Mouse (Mus musculus) CD4-positive, CD25-positive, alpha-beta regulatory T cell, adult 2 months (primary cell): ENCODE measurements around the gene Slc12a9.
A peak's percentile ranks its signal among the peaks of the same experiment; 100 is the strongest.

ENCODE experiments used
- DNase-seq: peaks from one replicate; pipeline ENCODE4 v3.0.0-alpha.2; 2012; ENCODE audit warnings: low read depth, low spot score

Gene Slc12a9

GRCm38 (mm10) chr5:137346983-137347382, 13.6 kb upstream of the Slc12a9 start:
- no peak for DNase-seq

- no peak for DNase-seq
These were observed 13.0 kb upstream of the Slc12a9 start for GRCm38 (mm10) chr5:137346388-137346787.

GRCm38 (mm10) chr5:137345821-137346220, 12.4 kb upstream of the Slc12a9 start:
- no peak for DNase-seq

- DNase-seq: no peak
These were observed 10.5 kb upstream of the Slc12a9 start for GRCm38 (mm10) chr5:137343869-137344268.

- DNase-seq: no peak
These were observed 10.0 kb upstream of the Slc12a9 start for GRCm38 (mm10) chr5:137343412-137343811.

- no peak for DNase-seq
These were observed 9.1 kb upstream of the Slc12a9 start for GRCm38 (mm10) chr5:137342407-137343012.

- DNase-seq: no peak
These were observed 6.8 kb upstream of the Slc12a9 start for GRCm38 (mm10) chr5:137340222-137340621.

- peak; percentile 15 for DNase-seq
These were observed 6.0 kb upstream of the Slc12a9 start for GRCm38 (mm10) chr5:137339290-137339979.

- no peak for DNase-seq
These were observed 5.4 kb upstream of the Slc12a9 start for GRCm38 (mm10) chr5:137338663-137339289.

- peak; percentile 80 for DNase-seq
These were observed 4.9 kb upstream of the Slc12a9 start for GRCm38 (mm10) chr5:137338256-137338655.

GRCm38 (mm10) chr5:137337190-137337589, 3.8 kb upstream of the Slc12a9 start:
- DNase-seq: no peak

- DNase-seq: no peak
These were observed 1.7 kb upstream of the Slc12a9 start for GRCm38 (mm10) chr5:137335066-137335465.

GRCm38 (mm10) chr5:137334317-137334716, 920 bp upstream of the Slc12a9 start:
- DNase-seq: no peak

- no peak for DNase-seq
These were observed 413 bp downstream of the Slc12a9 start for GRCm38 (mm10) chr5:137332857-137333511.

GRCm38 (mm10) chr5:137330910-137331309, 2.5 kb downstream of the Slc12a9 start:
- DNase-seq: no peak

- no peak for DNase-seq
These were observed 12.4 kb downstream of the Slc12a9 start for GRCm38 (mm10) chr5:137320996-137321395.

GRCm38 (mm10) chr5:137318570-137318969, 14.8 kb downstream of the Slc12a9 start:
- DNase-seq: no peak

- DNase-seq: no peak
These were observed 16.0 kb downstream of the Slc12a9 start for GRCm38 (mm10) chr5:137317361-137317760.

- peak; percentile 67 for DNase-seq
These were observed 18.1 kb downstream of the Slc12a9 start for GRCm38 (mm10) chr5:137315084-137315903.

GRCm38 (mm10) chr5:137314193-137315083, 19.0 kb downstream of the Slc12a9 start, which contains the start of gene Trip6:
Gene Trip6, minus strand, starts transcription at chr5:137314404.
- no peak for DNase-seq
